Mouse (Mus musculus) common myeloid progenitor, adult 5-6 weeks (primary cell): ENCODE data around the gene Ces2f. TPM values are rescaled to one million over a fixed set of nuclear protein-coding genes. Genes with fewer than 3 reads are reported as not detected.

ENCODE experiments used
- total RNA-seq: library from RNA; stranded (forward); fragments of 200-1000, 187-1606 nt; gene quantifications from 2 replicates; pipeline ENCODE4 v1.2.3, GENCODE M21; 2017

Ces2f gene
- total RNA-seq, 1 experiment from 2014 or later, result not detected

Other genes starting within 250 kb of the Ces2f start
- gene Ces2a, start 213.4 kb upstream of the Ces2f start, total RNA-seq, result not detected in 2 replicates
- not detected in 2 replicates for gene Ces2b, start 115.8 kb upstream of the Ces2f start, total RNA-seq
- gene Ces2c, start 100.3 kb upstream of the Ces2f start, total RNA-seq, result not detected in 2 replicates
- gene Ces2e, start 21.1 kb upstream of the Ces2f start, total RNA-seq, result not detected in 2 replicates
- gene Ces2g, start 14.4 kb downstream of the Ces2f start, total RNA-seq, result 46.6 and 51.8 TPM in 2 replicates
- not detected in 2 replicates for gene Ces2h, start 53.5 kb downstream of the Ces2f start, total RNA-seq
- not detected in 2 replicates for gene Ces3a, start 101.2 kb downstream of the Ces2f start, total RNA-seq
- gene Ces3b, start 136.4 kb downstream of the Ces2f start, total RNA-seq, result not detected in 2 replicates
- gene Ces4a, start 184.4 kb downstream of the Ces2f start, total RNA-seq, result not detected in 2 replicates
- gene Cbfb, start 223.3 kb downstream of the Ces2f start, total RNA-seq, result 163 and 164 TPM in 2 replicates